Mouse (Mus musculus): ENCODE measurements around the gene Wfdc3.

Wfdc3 gene

DNA sequence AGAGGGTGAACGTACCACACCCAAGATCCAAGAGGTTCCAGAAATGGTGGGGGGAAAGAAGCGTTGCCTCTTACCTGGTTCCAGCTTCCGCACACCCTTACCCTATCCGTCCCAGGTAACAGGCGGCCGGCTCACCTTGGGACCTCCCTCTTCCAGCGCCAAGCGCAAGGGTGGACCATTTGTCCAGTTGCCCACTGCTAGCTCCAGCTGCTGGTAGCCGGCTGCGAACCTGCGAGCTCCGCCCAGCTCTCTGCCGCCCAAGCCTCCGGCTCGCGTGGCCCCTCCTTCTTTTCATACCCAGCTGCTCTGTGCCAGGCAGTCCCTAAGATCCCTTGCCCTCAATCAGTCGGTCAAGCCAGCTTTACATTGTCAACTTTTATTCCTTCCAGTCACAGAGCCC lies 31.1 kb upstream of the Wfdc3 start:
- DNase-seq (ENCODE audit: extremely low spot score, low read depth, low spot score), result no peak

DNA sequence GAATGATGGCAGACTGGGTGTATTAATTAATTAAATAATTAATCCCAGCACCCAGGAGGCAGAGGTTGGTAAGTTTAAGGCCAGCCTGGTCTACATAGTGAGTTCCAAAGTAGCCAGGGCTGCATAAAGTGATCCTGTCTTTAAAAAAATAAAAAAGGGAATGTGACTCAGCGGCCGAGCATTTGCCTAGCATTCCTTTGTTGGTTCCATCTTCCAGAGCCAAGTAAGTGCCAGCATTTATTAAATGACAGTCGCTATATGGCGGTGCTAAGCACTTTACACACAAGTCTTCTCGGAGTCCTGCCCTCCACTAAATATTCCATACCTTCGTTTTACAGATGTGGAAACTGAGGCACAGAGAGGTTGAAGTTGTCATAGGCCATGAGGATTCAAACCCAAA lies 30.4 kb upstream of the Wfdc3 start:
- no peak for DNase-seq (ENCODE audit: extremely low spot score, low read depth, low spot score)

DNA sequence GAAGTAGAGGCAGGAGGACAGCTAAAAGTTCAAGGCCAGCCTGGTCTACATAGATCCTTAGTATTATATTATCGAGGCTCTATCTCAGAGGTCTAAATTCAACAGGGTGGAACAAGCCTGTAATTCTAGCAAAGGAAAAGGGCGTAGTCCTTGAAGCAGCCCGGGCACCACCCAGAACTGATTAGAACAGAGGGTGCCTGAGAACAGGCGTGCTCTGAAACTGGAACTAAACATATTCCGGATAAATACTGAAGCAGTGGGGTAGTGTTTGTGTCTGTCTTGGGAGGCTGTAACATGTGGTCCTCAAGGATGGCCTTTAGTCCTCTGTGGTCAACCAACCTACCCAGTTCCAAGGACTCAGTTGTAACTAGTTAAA lies 28.2 kb upstream of the Wfdc3 start:
- DNase-seq (ENCODE audit: extremely low spot score, low read depth, low spot score), result no peak

DNA sequence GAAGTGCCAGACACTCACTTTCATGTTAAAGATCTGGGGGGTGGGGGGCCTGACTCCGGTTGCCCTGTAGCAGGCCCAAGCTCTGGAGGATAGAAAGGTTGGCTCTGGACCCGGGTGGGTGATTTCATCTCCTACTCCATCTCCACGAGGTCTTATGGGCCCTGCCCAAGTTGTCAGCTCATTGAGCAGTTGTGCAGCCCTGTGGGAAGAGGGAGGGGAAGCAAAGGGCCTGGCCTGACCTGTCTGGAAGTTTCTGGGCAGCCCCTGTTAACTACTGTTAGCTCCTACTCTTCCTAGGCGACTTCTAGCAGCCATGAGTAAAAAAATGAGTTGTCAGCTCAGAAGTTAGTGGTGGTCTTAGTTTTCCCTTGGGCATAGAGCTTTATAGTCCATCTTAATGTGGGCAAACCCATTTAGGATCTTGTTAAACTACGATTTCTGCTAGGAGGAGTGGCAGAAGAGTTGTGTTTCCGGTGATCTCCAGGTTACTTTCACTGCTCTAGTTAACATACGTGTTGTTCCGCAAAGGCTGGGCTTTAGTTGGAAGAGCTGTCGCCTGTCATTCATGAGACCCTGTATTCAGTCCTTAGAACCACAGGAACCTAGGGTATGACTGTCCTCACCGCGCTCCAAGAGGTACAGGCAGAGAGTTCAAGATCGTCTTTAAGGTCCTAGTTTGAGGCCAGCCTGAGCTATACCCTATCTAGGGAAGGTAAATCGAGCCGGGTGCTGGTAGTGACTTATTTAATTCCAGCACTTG lies 27.7 kb upstream of the Wfdc3 start:
- no peak for DNase-seq (ENCODE audit: extremely low spot score, low read depth, low spot score)

DNA sequence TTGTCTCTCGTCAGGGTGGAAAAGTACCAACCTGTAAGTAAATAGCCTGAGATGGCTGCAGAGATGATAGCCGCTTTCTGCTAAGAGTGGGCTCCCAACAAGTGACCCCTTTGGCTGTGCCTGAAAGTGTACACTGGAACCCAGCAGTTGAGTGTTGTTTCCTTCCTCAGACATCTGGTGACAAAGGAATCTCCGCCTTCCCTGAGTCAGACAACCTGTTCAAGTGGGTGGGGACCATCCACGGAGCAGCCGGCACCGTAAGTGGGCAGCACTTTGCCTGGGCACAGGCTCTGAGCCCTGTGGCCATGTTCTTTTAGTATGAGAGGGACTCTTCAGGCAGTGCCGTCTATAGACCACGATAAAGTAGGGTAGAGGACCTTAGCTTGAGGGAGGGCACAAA lies 25.4 kb upstream of the Wfdc3 start:
- DNase-seq (ENCODE audit: extremely low spot score, low read depth, low spot score), result no peak

DNA sequence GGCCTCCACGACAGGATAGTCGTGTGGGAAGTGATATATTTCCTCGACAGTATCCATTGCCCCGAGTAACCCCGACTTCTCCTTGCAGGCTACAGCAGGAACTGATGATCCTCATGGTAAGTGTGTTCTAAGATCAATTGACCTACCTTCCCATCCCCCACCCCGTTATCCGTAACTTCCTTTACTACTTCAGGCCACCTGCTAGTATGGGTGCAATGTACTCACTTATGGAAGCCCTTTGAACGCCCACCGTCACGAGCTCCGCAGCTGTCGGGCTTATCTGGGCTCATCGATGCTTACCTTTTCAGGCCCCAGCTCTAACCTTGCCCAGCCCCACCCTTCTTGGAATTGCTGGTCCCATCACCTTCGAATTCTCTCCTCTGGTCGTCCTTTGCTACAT lies 24.5 kb upstream of the Wfdc3 start:
- DNase-seq (ENCODE audit: extremely low spot score, low read depth, low spot score), result no peak

DNA sequence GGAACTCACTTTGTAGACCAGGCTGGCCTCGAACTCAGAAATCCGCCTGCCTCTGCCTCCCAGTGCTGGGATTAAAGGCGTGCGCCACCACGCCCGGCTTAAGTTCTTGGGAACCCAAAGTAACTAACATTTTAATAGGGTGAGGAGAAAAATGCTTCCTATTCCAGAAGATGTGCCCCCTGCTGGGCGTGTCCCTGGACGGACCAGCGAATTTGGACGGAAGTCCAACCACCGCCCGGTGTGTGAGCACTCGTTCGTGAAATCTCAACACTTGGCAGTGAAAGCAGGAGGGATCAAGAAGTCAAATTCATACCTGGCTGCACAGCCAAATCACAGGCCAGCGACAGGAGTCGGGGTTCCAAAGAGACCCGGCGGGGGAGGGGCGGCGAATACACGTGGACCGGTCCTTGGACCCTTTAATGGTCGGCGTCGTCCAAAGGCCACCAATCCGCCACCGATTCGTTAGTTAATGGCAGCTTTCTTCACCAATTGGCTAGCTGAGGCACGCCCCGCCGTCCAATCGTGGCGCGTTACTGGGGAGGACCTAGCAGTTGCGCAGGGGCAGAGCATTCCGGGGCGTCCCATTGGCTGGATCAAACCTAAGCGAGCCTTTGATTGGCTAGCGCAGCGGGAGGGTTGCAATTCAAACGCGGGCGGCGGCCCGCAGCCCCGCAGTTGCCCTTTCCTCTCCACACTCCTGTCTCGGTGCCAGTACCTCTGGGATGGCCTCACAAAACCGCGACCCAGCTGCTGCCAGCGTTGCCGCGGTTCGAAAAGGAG lies 23.7 kb upstream of the Wfdc3 start, which contains the start of gene Ube2c:
Gene Ube2c, plus strand, starts transcription at position 641 of the 780 bp plus-strand sequence.
- DNase-seq (ENCODE audit: extremely low spot score, low read depth, low spot score), result peak; percentile 93

DNA sequence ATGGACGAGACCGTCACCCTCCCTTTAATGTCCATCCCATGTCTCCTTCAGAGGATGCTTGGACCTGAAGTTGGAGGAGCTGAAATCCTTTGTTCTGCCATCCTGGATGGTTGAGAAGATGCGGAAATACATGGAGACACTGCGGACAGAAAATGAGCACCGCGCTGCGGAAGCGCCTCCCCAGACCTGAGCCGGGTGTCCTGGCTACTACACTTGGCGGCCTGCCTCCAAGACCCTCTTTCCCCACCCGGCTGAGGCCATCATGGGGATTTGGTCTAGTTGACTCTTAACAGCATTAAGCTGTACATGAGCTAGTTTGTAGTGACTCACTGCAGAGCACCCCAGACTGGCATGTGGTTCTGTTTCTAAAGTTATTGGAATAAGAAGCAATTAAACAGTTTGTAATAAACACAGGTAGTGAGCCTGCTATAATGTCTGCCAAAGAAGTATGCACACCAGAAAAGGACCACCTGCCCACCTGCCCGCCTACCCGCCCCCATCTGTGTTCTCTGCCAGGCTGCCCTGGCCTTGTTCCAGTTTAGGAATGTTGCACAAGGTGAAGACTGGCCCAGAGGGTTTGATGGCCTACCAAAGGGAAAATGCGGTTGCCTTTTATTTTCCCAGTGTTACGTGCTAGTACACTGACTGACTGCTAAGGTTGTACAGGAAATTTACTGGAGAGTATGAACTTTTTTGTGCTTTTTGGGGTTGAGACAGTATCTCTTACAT lies 22.2 kb upstream of the Wfdc3 start:
- no peak for DNase-seq (ENCODE audit: extremely low spot score, low read depth, low spot score)

DNA sequence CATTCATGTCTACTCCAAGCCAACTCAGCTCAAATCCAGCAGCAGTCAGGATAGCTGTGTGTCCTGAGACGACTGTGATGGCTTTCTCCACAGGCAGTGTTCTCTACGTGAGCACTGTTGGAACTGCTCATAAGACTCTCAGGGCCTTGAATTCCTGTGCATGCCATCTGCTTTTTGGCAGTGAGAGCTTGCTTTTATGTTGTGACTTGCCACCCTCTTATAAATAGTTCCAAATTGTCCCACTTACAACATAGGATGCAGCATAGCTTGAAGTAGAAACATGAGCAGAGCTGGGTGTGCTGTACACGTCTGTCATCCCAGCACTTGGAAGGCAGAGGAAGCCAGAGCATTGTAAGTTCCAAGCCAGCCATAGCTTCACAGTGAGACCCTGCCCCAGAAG lies 20.1 kb upstream of the Wfdc3 start:
- DNase-seq (ENCODE audit: extremely low spot score, low read depth, low spot score), result no peak

DNA sequence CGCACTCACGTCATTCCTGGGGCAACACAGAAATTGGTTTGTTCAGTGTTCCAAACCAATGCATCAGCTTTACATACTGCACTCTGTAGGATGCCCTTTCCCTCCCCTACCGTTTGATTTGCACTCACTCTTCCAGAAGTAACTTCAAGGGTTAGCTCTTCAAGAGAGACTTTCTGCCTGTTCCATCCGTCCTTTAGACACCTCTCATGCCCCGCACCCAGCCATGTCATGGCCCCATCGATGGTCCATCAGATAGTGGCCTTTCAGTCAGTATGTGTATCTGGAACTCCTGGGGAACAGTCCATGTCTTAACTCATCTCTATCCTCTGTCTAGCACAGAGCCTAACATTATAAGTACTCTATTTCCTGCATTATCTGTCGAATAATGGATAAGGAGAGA lies 16.9 kb upstream of the Wfdc3 start:
- no peak for DNase-seq (ENCODE audit: extremely low spot score, low read depth, low spot score)

DNA sequence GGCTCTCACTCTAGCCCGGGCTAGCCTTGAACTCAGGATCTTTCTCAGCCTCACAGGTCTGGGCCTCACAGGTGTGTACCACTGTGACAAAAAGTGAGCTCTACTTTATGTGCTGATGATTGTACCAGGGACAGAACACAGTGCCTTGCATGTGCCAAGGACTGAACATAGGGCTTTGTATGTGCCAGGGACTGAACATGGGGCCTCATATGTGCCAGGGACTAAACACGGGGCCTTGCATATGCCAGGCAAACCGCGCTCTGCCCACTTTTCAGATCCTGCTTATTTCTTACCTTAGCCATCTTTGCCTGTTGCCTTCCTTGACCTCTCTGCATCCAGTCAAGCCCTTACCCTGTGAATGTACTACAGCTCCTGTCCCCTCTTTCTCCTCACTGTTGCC lies 16.2 kb upstream of the Wfdc3 start:
- no peak for DNase-seq (ENCODE audit: extremely low spot score, low read depth, low spot score)

DNA sequence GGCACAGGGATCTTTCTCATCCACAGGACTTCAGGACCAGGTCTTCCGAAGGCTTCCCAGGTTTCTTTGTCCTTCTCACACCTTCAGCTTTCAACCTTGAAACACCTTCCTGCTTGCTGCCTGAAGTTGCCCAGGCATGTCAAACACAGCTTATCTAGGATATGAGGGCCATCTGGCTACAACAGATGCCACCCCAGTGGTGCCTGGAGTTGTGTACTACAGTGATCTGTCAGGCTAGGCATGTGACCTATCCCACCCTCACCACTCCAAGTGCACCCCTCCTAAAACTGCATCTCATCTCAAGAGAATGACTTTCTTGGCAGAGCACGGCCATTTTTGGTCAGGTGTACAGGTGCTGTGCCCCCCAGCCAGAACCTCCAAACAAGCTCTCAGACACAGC lies 15.8 kb upstream of the Wfdc3 start:
- DNase-seq (ENCODE audit: extremely low spot score, low read depth, low spot score), result no peak

DNA sequence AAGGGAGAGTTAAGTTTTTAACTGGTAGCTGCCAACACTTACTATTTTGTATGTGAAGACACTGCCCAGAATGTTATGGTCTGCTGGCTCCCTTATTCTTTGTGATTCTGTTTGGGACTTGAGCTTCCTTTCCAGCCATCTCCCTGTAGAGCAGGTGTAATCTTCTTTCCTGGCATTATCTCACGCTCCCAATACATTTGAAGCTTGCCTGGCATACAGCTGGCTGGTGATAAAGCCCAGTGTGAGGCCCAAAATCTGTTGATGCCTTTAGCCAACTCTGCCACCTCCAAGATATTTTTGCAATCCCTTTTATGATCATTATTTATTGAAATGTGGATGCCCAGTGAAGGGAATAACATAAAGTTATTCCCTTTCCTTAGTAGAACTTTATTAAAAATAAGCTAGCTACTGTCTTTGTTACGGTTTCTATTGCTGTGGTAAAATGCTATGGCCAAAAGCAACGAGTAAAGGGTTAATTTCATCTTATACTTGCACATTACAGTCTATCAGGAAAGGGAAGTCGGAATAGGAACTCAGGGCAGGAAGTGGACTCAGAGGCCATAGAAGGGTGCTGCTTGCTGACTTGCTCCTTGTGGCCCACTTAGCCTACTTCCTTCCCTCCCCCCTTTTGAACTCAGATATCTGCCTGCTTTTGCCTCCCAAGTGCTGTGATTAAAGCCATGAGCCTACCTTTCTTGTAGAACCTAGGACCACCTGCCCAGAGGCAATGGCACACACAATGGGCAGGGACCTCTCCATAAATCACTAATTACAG lies 14.5 kb upstream of the Wfdc3 start:
- DNase-seq (ENCODE audit: extremely low spot score, low read depth, low spot score), result no peak

DNA sequence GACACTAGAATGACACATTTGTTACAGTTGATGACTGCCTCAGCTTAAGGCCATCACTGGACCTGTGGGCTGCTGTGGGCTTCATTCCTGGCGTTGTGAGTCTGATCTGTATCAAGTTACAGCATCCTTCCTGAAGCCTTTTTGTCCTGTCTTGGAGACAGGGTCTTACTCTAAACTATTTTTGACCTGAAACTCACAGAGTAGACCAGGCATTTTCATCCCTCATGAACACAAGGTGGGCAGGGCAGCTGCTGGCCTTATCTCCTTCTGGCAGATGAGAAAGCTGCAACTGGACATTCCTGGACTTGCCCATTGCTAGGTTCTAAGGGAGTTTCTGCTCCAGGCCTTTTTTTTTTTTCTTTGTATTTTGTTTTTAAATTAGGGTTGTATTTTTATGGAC lies 13.0 kb upstream of the Wfdc3 start:
- DNase-seq (ENCODE audit: extremely low spot score, low read depth, low spot score), result no peak

DNA sequence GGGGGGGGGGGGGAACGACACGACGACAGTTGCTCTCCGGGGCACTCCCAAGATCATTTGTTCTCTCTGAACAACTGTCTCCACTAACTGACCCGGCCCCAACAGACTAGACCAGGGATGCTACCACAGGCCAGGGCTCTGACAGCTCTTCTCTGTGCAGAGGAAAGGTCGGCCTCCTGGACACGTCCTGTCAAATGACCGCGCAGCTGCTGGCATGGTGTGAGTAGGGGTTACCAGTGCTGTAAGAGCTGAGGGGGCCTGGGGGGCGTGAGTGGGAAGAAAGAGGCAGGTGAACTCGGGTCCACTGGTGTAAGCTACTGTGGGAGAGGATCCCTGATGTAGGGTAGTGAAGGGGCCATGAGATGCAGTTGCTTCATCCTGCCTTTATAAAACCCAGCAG lies 12.1 kb upstream of the Wfdc3 start:
- DNase-seq (ENCODE audit: extremely low spot score, low read depth, low spot score), result no peak

DNA sequence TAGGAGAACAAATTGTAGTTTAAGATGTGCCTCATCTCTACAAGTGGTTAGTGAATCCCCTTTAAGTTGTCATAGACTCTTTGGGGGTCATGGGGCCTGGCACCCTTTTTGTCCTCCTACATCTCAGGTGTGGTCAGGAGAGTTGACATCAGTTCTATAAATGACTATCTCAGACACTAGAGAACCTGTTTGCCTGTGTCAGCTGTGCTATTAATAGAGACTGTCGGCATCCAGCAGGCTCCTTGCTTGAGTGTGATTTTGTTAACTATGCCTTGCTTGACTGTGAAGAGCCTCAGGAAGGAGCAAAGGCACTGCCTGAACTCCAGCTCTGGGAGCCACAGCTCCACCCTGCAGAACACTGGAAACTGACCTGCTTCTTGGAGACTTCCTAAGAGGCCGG lies 9.1 kb upstream of the Wfdc3 start:
- DNase-seq (ENCODE audit: extremely low spot score, low read depth, low spot score), result no peak

DNA sequence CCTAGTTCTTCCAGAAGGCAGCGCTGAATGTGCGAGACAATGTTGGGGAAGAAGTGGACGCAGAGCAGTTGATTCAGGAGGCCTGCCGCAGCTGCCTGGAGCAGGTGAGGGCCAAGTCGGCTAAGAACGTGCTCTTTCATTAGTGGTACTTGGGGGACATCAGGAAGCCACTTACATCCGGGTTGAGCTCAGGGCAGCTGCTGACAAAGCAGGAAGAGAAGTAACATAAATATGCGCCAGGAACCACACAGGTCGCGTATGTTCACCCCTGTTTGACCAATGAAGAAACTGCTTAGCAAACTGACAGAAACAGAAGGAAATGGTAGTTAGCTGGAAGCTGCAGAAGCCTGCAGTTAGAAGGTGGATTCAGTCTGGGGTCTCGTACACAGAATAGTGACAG lies 8.4 kb upstream of the Wfdc3 start:
- no peak for DNase-seq (ENCODE audit: extremely low spot score, low read depth, low spot score)

DNA sequence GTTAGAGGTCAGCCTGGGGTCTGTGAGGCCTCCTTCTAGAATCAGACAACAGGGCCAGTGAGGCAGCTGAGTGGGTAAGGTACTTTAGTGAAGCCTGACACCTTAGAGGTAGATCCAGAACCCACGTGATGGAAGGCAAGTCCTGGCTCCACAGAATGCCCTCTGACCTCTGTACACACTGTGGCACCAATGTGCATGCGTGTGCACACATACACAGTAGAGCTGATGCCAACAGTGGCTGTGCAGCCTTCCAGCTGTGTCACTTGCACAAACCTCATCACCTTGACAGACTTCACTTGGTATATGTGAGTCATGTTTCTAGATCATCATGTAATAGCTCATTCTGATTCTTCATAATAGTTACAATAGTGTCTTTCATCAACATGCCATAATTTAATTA lies 6.7 kb upstream of the Wfdc3 start:
- no peak for DNase-seq (ENCODE audit: extremely low spot score, low read depth, low spot score)

DNA sequence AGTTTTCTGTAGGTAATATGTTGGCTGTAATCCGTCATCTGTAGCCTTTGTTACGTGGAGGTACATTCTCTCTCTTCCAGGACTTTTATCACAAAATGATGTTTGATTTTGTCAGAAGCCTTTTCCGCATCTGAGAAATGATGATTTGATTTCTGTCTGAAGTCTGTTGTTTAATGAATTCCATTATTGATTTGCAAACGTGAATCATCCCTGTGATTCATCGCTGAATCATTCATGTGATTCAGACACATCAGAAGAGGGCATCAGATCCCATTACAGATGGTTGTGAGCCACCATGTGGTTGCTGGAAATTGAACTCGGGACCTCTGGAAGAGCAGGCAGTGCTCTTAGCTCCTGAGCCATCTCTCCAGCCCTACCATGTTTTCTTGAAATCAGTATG lies 3.3 kb upstream of the Wfdc3 start:
- no peak for DNase-seq (ENCODE audit: extremely low spot score, low read depth, low spot score)

DNA sequence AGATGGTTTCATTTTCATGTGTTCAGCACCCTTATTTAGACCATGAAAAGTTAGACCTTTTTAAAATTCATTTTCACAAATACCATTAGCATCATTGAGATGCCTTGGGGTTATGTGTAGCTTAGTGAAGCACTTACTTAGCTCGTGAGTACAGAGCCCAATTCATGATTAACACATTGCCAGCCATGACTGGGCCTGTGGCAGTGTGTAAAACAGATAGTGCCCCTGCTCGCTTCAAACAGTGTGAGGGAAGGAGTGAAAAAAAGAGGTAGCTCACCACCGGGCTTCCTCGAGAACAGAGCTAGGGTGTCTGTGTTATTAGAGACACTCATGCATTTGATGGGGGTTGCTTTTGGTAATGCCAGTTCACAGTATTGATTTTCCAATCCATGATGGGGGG lies 2.5 kb upstream of the Wfdc3 start:
- DNase-seq (ENCODE audit: extremely low spot score, low read depth, low spot score), result no peak

DNA sequence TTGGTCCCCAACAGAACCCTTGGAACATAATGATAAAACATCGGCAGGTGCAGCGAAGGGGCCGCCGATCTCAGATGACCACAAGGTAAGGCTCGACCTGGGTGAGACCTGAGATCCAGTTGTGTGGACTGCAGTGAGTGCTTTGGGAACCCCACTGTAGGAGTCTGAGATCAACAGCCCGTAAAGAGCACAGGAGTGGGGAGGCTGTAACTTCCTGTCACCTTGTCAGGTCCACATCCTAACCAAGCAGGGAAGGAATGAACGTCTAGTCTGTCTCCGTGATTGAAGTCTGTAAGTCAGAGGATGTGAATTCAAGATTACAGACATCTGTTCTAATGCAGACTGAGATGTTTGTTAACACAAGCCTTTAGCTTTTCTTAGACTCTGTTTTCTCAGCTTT lies 962 bp upstream of the Wfdc3 start:
- no peak for DNase-seq (ENCODE audit: extremely low spot score, low read depth, low spot score)
